Mouse (Mus musculus): ENCODE data around the gene Supt3. TPM values are rescaled to one million over a fixed set of nuclear protein-coding genes. Genes with fewer than 3 reads are reported as not detected.

Supt3 gene
- polyA plus RNA-seq, 1 experiment, result 11.4 TPM

GRCm38 (mm10) chr17:44893592-44893991 lies 116.6 kb downstream of the Supt3 start:
- no peak overlapping the region for H3K4me3 ChIP-seq (replicated peaks)
- peaks cover 26% of the 10 kb centered on the region for H3K4me1 ChIP-seq
- no peaks in the 10 kb centered on the region for H3K9me3 ChIP-seq
- H3K36me3 ChIP-seq (replicated peaks; ENCODE audit: low read length), result no peaks in the 10 kb centered on the region
- no peaks in the 10 kb centered on the region for H3K27me3 ChIP-seq (replicated peaks)
- TF ChIP-seq FLI1 (IDR thresholded peaks at IDR 0.05; ENCODE audit: low read length) (no peak), GATA1 (IDR thresholded peaks at IDR 0.05; ENCODE audit: borderline replicate concordance, low read length) (no peak)

DNA sequence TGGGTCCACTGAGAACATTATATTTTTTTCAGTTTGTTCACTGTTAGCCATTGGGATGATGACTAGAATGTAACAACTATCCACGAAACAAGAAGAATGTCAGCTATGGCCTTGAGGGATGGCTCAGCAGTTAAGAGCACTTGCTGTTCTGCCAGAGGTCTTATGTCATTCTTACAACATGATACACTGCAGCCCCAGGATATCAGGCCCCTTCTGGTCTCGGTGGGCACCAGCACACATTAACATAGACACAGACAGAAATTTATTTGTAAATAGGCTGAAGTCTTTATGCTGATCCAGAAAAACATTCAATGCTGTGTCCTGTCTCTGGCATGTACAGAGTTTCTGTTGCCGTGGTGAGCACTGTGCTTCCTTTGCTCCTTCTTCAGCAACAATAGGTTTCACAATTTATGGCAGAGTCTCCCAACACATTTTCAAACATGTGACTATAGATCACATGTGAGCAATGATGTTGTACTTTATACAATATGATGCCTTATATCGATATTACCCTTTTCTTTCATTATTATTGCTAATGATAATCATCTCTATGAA lies 166.7 kb downstream of the Supt3 start:
- Histone ChIP-seq H3K9me3 (no peaks in the 10 kb centered on the region), H3K36me3 (replicated peaks; ENCODE audit: low read length) (peaks cover 2% of the 10 kb centered on the region), H3K4me3 (replicated peaks) (no peak overlapping the region), H3K4me1 (no peaks in the 10 kb centered on the region), H3K27me3 (replicated peaks) (no peaks in the 10 kb centered on the region)
- no peak for TF ChIP-seq GATA1 (IDR thresholded peaks at IDR 0.05; ENCODE audit: borderline replicate concordance, low read length)
- no peak for TF ChIP-seq FLI1 (IDR thresholded peaks at IDR 0.05; ENCODE audit: low read length)

GRCm38 (mm10) chr17:44945333-44945732 lies 168.4 kb downstream of the Supt3 start:
- H3K4me1 ChIP-seq, result no peaks in the 10 kb centered on the region
- TF ChIP-seq GATA1 (IDR thresholded peaks at IDR 0.05; ENCODE audit: borderline replicate concordance, low read length) (no peak), FLI1 (IDR thresholded peaks at IDR 0.05; ENCODE audit: low read length) (no peak)
- H3K9me3 ChIP-seq, result no peaks in the 10 kb centered on the region
- peaks cover 2% of the 10 kb centered on the region for H3K36me3 ChIP-seq (replicated peaks; ENCODE audit: low read length)
- no peaks in the 10 kb centered on the region for H3K27me3 ChIP-seq (replicated peaks)
- no peak overlapping the region for H3K4me3 ChIP-seq (replicated peaks)

GRCm38 (mm10) chr17:44948321-44948720 lies 171.4 kb downstream of the Supt3 start:
- Histone ChIP-seq H3K4me1 (no peaks in the 10 kb centered on the region), H3K36me3 (replicated peaks; ENCODE audit: low read length) (no peaks in the 10 kb centered on the region), H3K27me3 (replicated peaks) (no peaks in the 10 kb centered on the region), H3K4me3 (replicated peaks) (no peak overlapping the region), H3K9me3 (no peaks in the 10 kb centered on the region)
- no peak for TF ChIP-seq FLI1 (IDR thresholded peaks at IDR 0.05; ENCODE audit: low read length)
- TF ChIP-seq GATA1 (IDR thresholded peaks at IDR 0.05; ENCODE audit: borderline replicate concordance, low read length), result no peak

DNA sequence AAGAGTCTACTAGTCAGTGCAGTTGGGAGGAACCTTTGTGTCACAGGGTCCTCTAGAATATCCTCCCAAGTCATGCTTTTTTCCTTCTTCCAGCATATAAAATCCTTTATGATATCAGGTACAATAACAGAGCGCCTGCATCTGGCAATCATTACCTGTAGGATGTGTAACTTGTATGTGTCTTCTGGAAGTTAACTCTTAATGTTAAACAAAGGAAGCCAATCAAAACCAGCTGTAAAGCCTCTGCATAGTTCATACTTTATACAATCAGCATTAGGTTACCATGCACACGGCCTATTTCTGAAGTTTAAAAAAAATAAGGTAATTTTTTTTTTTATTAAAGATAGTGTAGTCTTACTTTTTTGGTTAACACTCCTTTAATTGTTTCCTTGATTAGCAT lies 179.7 kb downstream of the Supt3 start:
- TF ChIP-seq FLI1 (IDR thresholded peaks at IDR 0.05; ENCODE audit: low read length) (no peak), GATA1 (IDR thresholded peaks at IDR 0.05; ENCODE audit: borderline replicate concordance, low read length) (no peak)
- H3K36me3 ChIP-seq (replicated peaks; ENCODE audit: low read length), result peaks cover 3% of the 10 kb centered on the region
- no peak overlapping the region for H3K4me3 ChIP-seq (replicated peaks)

DNA sequence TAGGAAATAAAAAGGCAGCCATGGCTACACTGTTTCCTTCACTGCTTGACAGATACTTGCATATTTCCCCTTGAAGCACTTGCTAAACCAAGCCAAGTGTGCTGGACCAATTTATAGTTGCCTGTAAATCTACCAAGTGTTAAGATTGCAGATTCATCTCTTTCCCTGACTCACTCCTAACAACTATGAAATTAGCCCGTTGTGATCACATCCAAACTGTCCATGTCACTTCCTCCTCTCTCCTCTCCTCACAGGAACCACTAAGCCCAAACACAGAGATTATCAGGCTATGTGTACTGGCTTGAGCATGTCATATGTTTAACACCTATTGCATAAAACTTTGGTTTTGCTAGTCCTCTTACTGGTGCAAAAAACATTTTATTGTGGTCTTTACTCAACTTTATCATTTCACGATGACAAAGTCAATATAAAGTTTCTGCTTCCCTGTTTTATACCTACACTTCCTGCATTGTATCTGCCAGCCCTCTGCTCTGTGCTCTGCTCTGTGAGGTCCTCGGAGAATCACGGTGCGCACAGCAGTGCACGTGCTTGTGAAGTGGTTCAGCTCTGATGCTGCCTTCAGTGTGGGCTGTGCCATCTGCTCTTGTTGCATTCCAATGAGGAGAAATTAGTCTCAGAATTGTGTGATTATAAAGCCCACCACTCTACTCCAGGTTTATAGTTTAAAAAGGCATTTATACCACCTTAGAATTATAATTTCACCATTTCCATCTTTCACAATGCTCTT lies 186.3 kb downstream of the Supt3 start:
- H3K4me3 ChIP-seq (replicated peaks), result no peak overlapping the region
- H3K4me1 ChIP-seq, result peaks cover 16% of the 10 kb centered on the region
- H3K36me3 ChIP-seq (replicated peaks; ENCODE audit: low read length), result peaks cover 3% of the 10 kb centered on the region
- no peaks in the 10 kb centered on the region for H3K27me3 ChIP-seq (replicated peaks)
- H3K9me3 ChIP-seq, result no peaks in the 10 kb centered on the region
- TF ChIP-seq GATA1 (IDR thresholded peaks at IDR 0.05; ENCODE audit: borderline replicate concordance, low read length), result no peak
- TF ChIP-seq FLI1 (IDR thresholded peaks at IDR 0.05; ENCODE audit: low read length), result no peak

More for the DNA sequence above, 179.7 kb downstream of the Supt3 start:
- Histone ChIP-seq H3K27me3 (replicated peaks) (no peaks in the 10 kb centered on the region), H3K9me3 (no peaks in the 10 kb centered on the region), H3K4me1 (no peaks in the 10 kb centered on the region)

- H3K4me3 ChIP-seq (replicated peaks), result no peak overlapping the region
- TF ChIP-seq FLI1 (IDR thresholded peaks at IDR 0.05; ENCODE audit: low read length) (no peak), GATA1 (IDR thresholded peaks at IDR 0.05; ENCODE audit: borderline replicate concordance, low read length) (no peak)
- H3K27me3 ChIP-seq (replicated peaks), result no peaks in the 10 kb centered on the region
- peaks cover 16% of the 10 kb centered on the region for H3K4me1 ChIP-seq
- H3K36me3 ChIP-seq (replicated peaks; ENCODE audit: low read length), result no peaks in the 10 kb centered on the region
- H3K9me3 ChIP-seq, result no peaks in the 10 kb centered on the region
These were observed 190.2 kb downstream of the Supt3 start for GRCm38 (mm10) chr17:44967186-44967585.

GRCm38 (mm10) chr17:44970255-44970654 lies 193.3 kb downstream of the Supt3 start:
- H3K9me3 ChIP-seq, result no peaks in the 10 kb centered on the region
- peaks cover 17% of the 10 kb centered on the region for H3K4me1 ChIP-seq
- no peaks in the 10 kb centered on the region for H3K27me3 ChIP-seq (replicated peaks)
- H3K36me3 ChIP-seq (replicated peaks; ENCODE audit: low read length), result no peaks in the 10 kb centered on the region
- H3K4me3 ChIP-seq (replicated peaks), result no peak overlapping the region
- no peak for TF ChIP-seq FLI1 (IDR thresholded peaks at IDR 0.05; ENCODE audit: low read length)
- TF ChIP-seq GATA1 (IDR thresholded peaks at IDR 0.05; ENCODE audit: borderline replicate concordance, low read length), result no peak

DNA sequence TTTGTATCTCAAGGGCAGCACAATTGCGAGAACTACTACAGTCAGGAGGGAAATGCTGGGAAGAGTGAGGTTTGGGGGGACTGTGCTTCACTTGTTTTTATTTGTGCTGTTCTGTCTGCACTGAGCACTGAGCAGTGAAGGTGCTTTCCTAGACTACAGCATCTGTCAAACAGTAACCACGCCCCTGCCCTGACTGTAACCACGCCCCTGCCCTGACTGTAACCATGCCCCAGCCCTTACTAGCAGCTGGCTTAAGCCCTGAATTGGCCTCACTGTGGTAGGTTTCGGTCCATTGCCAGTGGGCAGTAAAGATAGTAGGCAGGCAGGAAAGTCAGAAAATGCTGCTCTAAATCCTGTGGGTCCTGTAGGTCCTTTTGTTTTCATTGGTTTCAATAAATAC lies 196.5 kb downstream of the Supt3 start:
- TF ChIP-seq GATA1 (IDR thresholded peaks at IDR 0.05; ENCODE audit: borderline replicate concordance, low read length) (no peak), FLI1 (IDR thresholded peaks at IDR 0.05; ENCODE audit: low read length) (no peak)
- Histone ChIP-seq H3K9me3 (no peaks in the 10 kb centered on the region), H3K36me3 (replicated peaks; ENCODE audit: low read length) (no peaks in the 10 kb centered on the region), H3K27me3 (replicated peaks) (no peaks in the 10 kb centered on the region), H3K4me3 (replicated peaks) (no peak overlapping the region), H3K4me1 (peaks cover 12% of the 10 kb centered on the region)

DNA sequence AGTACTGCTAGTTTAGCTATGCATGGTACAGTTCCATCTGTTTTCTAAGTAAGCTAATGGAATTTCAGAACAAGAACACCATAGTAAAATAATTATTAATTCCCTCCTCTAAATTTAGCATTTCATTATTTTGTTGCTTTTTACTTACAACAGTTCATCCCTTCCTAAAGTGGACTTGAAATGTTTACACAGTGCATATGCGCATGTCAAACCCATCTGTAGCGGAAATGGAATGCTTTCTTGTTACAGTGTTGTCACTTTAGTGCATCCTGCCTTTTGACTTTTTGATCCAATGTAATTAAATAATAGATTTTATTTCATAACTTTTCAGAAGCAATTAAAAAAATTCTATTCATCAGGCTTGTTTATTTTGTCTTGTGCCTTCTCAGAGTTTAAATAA lies 200.7 kb downstream of the Supt3 start:
- Histone ChIP-seq H3K36me3 (replicated peaks; ENCODE audit: low read length) (no peaks in the 10 kb centered on the region), H3K27me3 (replicated peaks) (no peaks in the 10 kb centered on the region), H3K9me3 (no peaks in the 10 kb centered on the region), H3K4me1 (peaks cover 18% of the 10 kb centered on the region), H3K4me3 (replicated peaks) (no peak overlapping the region)
- TF ChIP-seq FLI1 (IDR thresholded peaks at IDR 0.05; ENCODE audit: low read length) (no peak), GATA1 (IDR thresholded peaks at IDR 0.05; ENCODE audit: borderline replicate concordance, low read length) (no peak)
